Mouse (Mus musculus) cerebral cortex, adult 2 months (tissue): ENCODE results near the gene Gadd45a.

Source experiments
- WGBS: fragments of 180-500 bp; shearing (Covaris S2); methylation state at CpG from one replicate; pipeline ENCODE4 v1.1.7; 2018; 5-methylcytosine and 5-hydroxymethylcytosine counted together

Gene Gadd45a

DNA sequence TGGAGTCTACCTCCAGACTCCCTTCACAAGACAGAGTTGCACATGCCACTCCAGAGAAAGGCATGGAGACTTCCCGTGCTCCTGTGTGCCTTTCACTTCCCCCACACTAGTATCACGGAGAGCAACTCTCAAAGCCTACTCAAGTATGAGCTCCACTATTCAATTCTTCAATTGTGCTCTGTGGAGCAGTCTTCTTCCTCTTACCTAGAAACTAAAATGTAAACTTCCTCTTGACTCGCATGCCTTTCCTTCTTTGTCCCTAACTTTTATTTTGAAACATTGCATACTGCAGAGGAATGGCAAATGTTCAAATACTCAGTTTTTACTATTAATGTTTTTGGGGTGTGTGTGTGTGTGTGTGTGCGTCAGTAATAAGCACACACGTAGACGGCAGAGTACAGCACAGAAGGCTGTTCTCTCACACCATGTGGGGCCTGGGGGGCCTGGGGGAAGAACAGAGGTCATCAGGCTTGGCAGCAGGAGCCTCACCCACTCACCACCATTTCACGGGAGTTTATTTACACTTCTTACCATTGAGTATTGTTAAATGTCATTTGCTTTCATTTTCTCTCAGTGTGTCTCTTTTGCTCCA lies 20.6 kb downstream of the Gadd45a start:
- WGBS = 63% methylated on average over 7 of the region's 7 CpGs

DNA sequence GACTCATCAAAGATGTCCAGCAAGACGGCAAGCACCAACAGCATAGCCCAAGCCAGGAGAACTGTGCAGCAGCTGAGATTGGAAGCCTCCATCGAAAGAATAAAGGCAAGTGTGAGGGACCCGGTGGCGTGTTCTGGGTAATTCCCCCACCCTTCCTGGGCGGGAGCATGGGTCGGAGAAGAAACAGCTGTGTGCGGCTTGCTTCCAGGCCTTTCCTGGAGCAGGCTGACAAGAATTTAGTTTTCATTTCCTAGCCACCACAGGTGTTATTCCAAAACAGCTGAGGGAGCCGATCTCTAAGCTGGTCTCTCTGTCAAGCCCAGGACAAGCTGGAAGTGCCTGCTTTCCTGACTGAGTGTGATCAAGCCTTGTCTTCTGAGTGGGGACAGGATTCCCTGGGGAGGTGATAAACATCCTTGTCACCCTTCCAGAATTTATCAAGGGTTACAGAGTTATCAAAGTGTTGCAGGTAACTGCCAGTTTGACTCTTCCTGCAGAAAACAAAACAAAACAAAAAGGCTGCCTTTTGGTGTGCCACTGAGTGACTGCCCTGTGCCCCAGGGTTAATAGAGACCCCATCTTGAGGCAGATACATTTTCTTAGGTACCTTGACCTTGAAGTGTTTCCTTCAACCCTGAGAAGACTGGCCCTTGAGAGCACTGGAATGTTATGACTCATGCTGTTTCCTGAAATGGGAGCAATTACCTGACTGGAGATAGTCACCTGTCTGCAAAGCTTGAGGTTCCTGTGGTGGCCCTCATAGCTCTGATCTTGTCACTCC lies 21.3 kb downstream of the Gadd45a start:
- WGBS = 69% methylated on average over 8 of the region's 8 CpGs

DNA sequence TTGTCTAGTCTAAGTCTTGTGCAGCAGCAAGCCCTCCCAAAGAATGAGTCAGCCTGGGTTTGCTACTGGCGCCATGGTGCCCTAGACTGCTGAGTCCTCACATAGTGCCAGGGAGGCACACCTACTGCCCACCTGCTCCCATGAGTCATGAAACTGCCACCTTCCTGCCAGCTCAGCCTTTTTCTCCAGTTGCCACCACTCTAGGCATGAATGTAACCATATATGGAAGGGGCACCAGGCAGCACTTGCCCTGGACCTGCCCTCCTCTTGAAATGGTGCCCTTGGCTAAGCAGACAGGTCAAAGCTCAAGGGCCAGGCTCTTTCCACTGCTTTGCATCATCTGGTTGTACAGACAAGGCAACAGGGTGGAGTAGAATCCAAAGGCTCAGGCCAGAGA lies 22.6 kb downstream of the Gadd45a start:
- 67% methylated on average over 1 of the region's 1 CpGs for WGBS

DNA sequence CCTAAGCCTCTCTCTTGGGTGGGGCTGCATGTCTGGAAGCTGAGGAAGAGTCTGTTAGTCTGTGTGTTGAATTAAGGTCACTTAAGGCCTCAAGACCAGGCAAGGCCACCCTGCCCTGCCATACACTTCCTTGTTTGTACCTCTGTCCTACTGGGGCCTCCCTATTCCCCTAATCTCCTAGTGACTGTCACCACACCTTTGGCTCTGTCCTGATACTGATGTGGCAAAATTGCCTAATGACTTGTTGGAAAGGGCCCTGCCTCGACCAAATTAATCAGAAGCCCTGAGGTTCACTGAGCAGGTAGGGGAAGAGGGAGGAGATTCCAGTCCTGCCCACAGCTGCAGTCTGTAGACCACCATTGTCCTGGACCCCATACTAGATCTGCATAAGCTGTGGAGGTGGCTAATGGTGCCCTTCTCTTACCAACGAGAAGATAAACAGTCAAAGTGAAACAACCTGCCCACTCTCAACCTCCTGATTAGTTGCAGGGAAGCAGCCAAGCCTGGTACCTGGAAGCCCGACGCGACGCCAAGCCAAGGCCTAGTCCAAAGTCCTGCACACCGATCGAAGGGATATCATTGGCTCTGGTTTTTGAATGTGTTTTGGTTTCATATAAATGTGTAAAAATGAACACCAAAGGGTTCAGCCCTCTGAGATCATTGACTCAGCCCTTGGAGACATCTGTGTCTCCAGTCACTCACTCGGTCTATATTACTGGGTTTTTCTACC lies 23.1 kb downstream of the Gadd45a start:
- WGBS = 84% methylated on average over 9 of the region's 9 CpGs

DNA sequence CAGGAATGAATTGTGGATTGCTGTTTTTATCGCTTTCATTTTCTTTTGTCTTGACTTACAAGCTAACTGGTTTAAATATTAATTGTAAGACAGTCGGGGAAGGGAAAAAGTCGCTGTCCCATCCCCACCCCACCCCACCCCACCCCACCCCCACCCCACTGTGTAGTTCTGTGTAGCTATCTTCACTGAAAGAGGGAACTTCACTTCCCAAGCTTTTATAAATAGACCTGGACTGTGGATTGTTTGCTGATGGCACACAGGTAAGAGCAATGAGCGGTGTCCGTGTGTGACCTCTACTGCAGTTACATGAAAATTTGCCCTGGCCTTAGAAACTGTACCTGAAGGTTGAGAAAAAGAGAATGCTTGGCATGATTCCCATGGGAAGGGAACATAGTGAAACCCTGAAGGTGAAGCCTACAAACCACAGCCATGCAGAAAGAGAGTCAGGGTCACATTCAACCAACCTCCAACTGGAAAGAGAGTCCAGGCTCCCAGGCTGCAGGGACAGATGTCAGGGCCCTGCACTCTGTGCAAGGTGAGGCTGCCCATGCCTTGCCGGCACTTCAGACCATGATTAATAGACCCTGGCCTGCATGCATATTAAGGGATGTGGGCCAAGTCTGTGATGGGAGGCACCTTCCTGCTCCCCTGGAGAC lies 23.8 kb downstream of the Gadd45a start:
- WGBS = 92% methylated on average over 6 of the region's 6 CpGs

DNA sequence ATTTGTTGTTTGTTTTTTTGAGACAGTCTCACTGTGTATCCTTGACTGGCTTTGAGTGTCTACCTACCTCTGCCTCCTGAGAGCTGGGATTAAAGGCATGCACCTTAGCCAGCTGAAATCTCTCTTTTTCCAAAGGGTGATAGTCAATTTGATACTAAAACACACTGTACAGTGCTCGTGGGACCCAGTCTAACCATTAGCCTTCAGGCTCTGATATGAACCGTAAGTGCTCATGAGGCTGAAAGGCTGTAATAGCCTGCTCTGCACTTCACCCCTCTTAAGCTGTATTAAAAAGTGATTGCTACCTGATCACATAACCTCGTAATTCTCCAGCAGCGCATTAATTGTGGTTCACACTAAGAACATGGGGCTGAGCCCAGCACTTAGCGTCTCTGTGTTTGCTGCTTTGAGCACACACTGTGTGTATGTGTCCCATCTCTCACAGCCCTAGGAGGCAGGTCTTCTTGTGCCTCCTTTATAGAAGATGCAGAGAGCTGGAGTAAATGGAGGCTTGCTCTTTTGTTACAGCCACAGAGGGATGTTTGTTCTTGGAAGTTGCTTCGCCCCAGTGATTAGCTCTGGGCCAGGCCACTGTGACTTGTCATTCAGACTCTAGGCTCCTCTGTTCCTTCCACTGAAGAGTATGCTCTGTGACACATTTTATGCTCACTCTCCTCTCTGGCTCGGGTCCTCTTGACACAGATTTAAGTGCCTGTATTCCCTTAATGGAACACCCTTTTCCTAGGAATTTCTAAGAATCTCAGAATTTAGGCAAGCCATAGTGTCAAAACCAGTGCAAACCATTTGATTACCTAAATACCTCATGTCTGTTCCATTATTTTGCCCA lies 26.7 kb downstream of the Gadd45a start:
- WGBS = 74% methylated on average over 7 of the region's 7 CpGs

DNA sequence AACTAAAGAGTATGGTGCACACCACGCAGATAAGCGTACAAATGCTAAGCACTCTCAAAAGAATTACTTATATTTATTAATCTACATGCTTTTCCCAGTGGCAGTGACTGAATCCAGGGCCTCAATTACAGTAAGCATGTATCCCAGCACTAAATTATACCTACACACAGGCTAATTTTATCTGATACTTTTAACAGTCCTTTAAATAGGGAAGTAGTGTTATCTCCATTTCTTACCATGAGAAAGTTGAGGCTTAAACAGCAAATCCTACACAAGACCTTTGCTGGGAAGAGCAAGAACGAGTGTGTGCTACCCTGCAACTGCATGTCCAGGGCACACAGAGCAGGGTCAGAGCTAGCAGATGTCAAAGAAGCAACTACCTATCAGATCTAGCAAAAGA lies 27.4 kb downstream of the Gadd45a start:
- WGBS = 87% methylated on average over 3 of the region's 3 CpGs

DNA sequence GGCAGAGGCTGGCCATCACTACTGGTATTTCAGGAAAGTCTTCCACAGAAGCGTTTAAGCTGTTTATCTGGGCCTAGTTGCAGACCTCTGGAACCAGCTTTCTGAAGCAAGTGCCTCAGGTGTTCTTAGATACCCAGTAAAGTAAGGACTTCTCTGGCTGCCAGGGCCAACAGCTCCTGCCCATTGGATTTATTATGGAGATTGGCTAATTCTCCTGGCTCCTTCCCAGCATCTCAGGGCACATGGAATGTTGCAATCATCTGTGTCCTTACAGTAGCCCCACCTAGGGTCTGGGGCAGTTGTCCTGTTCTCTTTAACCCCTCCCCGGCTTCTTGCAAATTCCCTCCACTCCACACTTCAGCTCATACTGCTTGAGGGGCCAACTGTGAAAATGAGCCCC lies 38.6 kb downstream of the Gadd45a start:
- WGBS = 74% methylated on average over 2 of the region's 2 CpGs

DNA sequence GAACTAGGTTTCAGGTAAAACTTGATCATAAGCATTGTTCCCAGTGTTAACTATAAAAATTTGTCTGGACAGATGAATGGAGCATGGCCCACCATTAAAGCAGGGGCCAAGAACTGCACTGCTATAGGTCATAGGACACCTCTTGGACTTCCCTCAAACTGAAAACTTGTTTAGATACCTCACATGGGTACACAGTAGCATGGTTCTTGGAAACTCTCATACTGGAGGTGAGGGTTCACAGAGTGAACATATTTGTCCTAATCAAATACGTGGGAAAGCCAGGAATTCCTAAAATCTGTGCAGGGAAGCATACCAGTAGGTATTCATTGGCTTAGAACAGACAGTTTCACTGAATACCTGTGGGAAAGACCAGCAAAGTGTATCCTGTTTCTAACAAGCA lies 41.0 kb downstream of the Gadd45a start:
- 85% methylated on average over 1 of the region's 1 CpGs for WGBS

DNA sequence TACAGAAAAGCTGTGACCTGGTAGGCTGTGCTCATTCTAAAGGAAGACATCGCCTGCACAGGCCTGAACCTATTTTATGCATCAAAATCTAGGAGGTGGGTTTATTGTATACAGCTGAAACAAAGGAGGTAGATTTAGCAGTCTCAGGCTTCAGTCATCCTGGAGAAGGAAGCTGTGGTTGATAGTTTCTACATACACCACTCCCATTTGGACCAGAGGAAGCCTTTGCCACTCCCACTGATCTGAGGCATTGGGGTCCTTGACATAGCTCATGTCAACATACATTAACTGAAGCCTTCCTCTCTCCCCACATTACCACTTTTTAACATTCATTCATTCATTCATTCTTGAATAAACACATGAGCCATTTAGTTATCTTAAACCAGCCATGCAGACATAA lies 41.4 kb downstream of the Gadd45a start:
- WGBS = 100% methylated on average over 1 of the region's 1 CpGs

DNA sequence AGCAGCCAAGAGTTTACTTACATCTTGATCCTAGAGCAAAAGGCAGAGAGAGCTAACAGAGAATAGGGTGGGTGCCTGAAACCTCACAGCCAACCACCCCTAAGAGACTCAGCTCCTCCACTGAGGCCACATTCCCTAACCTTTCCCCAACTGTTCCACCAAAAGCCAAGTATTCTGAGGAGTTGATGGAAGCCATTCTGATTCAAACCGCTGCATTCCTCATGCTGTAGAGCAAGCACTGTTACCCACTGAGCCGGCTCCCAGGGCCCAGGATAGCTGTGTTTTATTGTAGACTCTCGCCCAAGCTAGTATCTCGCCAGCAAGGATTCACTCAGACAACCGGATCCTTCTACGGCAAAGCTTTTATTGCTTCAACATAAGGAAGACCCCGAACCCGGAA lies 42.3 kb downstream of the Gadd45a start:
- 95% methylated on average over 8 of the region's 8 CpGs for WGBS

DNA sequence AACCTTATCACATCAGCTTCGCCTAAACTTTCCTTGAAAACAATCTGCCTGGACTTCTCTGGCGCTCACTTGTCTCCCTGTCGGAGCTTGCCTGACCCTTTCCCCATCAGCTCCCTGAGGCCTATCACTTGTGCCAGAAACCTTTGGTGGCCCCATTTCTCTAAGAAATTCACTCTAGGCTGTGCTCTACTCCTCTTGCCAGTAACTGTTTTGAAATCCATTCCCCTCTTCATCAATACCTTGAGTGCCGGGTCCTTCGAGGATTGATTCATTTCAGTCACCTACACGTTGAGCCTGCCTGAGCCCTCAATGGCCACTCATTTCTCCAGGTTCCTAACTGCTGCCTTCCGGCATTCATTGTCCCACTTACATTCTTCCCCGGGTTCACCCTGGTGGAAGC lies 44.5 kb downstream of the Gadd45a start:
- 86% methylated on average over 8 of the region's 8 CpGs for WGBS

DNA sequence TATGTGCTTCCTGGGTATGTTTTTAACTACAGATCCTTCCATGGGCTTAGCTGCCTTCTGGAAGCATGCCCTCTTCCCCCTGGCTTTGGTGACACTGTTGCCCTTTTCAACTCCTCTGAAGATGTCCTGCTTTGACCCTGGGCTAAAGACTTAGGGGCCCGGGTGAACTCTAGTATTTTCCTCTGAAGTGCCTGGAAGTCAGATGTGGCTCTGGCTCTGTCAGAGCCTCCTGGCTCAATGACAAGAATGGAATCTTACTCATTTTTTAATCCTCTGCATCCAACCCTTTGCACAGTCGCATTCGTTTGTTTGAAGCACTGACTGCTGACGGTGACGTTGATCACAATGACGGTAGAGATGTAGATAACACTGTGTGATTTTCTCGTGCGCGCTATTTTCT lies 45.0 kb downstream of the Gadd45a start:
- WGBS = 77% methylated on average over 9 of the region's 9 CpGs

DNA sequence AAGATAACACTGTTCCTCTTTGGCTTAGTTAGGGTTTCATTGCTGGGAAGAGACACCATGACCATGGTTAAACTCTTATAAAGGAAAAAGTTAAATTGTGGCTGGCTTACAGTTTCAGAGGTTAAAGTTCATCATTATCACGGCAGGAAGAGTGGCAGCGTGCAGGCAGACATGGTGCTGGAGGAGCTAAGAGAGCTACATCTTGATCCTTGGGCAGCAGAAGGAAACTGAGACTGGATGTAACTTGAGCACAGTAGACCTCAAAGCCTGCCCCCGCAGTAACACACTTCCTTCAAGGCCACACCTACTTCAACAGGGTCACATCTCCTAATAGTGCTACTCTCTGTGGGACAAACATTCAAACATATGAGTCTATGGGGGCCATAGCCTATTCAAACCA lies 47.7 kb downstream of the Gadd45a start:
- WGBS = 85% methylated on average over 3 of the region's 3 CpGs

DNA sequence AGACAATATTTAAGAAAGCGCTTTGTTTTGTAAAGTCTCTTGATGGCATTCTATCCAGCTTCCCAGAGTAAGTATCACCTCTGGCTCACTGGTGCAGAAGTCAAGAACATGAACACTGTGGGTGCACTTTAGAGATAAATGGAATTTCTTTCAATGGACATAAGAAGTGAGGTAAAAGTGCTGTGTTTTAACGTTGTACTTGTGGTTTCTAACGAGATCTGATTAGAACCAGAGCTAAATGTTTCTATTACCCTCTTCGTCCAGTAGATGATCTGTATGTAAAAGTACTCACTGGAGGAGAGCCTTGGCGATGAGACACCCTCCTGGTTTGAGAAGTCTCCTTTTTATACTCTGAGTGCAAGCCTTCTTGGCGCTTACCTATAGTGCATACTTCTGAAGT lies 48.2 kb downstream of the Gadd45a start:
- 90% methylated on average over 6 of the region's 6 CpGs for WGBS

DNA sequence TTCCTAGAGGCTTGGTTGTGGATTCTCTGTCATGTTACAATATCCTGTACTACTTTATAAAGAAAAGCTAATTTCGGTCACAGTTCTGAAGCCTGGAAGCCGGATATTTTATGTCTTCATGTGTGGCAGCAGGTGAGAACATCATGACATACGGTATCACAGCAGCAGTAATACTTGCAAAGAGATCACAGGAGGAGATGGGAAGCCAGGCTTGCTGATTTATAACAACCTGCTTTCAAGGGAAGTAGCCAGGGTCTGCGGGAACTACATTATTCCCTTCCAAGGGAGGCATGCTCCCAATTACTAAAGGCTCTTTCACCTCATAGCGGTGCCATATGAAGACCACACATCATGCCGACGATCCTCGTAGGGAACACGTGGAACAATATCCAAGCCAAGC lies 48.9 kb downstream of the Gadd45a start:
- WGBS = 80% methylated on average over 9 of the region's 9 CpGs

DNA sequence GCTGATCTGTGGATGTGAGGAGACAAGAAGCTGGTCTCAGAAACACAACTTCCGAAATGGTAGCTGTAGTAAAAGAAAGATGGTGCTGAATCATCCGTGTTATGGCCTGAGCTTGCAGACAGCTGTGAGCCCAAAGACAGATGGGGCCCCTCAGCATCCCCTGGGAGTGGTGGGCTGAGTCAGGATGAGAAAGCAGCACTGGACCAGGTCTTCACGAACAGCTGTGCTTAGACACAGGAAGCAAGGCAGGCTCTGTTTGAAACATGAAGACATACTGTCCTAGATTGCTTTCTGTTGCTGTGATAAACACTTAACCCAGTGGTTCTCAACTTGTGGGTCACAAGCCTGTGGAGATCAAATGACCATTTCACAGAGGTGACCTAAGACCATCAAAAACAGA lies 49.6 kb downstream of the Gadd45a start:
- WGBS = 73% methylated on average over 3 of the region's 3 CpGs

DNA sequence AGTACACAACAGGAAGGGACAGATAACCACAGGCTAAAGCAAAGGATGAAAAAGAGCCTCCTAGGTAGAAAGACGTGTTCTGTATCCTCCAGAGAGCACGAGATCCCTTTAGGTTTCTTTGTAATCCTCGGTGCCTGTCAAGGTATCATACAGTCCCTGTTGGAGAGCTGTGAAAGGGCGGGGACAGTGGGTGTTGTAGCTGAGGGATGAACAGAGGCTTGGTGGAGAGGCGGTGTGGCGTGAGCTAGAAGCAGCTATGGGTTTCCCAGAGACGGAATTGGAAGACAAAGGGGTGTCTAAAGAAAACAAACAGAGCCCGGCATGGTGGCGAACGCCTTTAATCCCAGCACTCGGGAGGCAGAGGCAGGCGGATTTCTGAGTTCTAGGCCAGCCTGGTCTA lies 51.2 kb downstream of the Gadd45a start:
- WGBS = 85% methylated on average over 12 of the region's 12 CpGs

DNA sequence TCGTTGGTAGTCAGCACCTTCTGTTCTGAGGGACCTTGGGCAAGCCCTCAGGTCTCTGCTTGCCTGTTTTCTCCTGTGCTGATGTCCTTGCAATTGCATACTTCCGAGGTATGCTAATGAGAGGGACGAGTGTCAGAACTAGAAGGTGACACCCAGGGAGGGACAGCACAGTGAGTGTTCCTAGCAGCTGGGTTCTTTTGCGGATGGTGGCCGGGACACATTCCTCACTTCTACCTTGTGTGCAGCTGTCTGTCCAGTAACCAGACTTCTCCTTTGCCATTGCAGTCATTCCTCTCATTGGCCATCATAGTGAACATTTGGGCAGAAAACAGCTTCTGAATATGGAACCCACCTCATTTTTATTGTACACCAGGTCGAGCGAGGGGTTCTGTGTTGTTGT lies 51.8 kb downstream of the Gadd45a start:
- WGBS = 86% methylated on average over 7 of the region's 7 CpGs
